Mouse (Mus musculus): ENCODE data around the gene Gatb. TPM values are rescaled to one million over a fixed set of nuclear protein-coding genes. Genes with fewer than 3 reads are reported as not detected.

Gene Gatb
- polyA plus RNA-seq, 1 experiment from 2014 or later: 11.2 TPM

DNA sequence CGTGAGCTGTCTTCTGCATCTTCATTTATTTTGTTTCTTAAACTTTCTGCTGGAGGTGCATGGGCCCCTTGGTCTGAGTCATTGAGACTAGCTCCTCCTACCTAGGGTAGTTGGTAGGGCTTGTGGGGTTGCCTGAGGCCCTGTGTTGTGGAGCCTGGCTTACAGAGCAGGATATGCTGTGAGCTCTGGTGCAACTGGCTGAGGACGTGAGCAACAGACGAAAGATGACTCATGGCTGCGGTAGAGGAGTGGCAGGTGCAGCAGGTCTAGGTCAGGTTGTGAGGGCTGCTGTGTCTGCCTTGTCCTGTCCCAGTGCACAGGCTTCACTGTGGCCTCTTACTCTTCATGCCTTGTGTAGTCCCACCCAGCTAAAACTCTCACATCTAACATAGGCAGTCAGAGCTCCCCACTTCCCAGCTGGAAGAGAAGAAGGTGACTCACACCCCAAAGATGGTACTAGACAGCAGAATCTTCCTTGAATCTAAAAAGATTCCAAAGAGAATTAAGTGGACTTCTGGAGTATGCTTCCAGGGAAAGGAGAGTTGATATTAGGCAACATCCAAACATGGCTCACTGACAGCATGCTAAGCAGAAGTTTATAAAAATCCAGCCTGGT is 56.1 kb downstream of the Gatb start:
- 83% methylated on average over 4 of the region's 4 CpGs for WGBS
- Histone ChIP-seq H3K9me3 (ENCODE audit: control insufficient read depth) (no peaks in the 10 kb centered on the region), H3K27ac (ENCODE audit: low read depth, low read length) (no peak overlapping the region), H3K36me3 (ENCODE audit: control insufficient read depth, insufficient read depth) (no peaks in the 10 kb centered on the region), H3K27me3 (replicated peaks; ENCODE audit: control insufficient read depth, insufficient read depth, low read length) (no peaks in the 10 kb centered on the region), H3K4me3 (ENCODE audit: low read depth, low read length) (no peak overlapping the region), H3K9ac (ENCODE audit: low read depth, low read length) (no peak overlapping the region), H3K4me1 (replicated peaks; ENCODE audit: control insufficient read depth, insufficient read depth, low read length) (no peaks in the 10 kb centered on the region), H3K4me2 (replicated peaks; ENCODE audit: low read depth) (no peak overlapping the region)
- ATAC-seq: no peak
- no peak for TF ChIP-seq CTCF (IDR thresholded peaks at IDR 0.05; ENCODE audit: low read depth)

DNA sequence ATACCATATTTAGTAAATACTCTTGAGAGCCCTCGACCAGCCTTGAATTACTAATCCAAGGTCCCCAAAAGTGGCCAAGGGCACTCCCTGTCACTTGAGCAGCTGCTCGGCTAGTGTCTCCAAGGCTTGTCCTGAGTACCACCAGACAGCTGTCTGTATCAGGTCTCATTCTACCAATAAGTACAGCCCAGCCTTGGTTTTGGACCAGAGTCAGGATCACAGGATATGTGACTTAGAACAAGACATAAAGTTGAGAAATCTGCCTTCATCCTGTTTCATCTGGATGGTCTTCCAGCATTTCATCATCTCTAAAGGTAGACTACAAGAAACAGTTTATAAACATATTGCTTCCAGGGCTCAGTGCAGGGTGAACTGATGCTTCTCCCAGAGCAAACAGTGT is 59.8 kb downstream of the Gatb start:
- 72% methylated on average over 2 of the region's 2 CpGs for whole genome bisulfite sequencing
- Histone ChIP-seq H3K4me3 (ENCODE audit: low read depth, low read length) (no peak overlapping the region), H3K4me2 (replicated peaks; ENCODE audit: low read depth) (no peak overlapping the region), H3K4me1 (replicated peaks; ENCODE audit: control insufficient read depth, insufficient read depth, low read length) (no peaks in the 10 kb centered on the region), H3K27me3 (replicated peaks; ENCODE audit: control insufficient read depth, insufficient read depth, low read length) (no peaks in the 10 kb centered on the region), H3K27ac (ENCODE audit: low read depth, low read length) (no peak overlapping the region), H3K9me3 (ENCODE audit: control insufficient read depth) (no peaks in the 10 kb centered on the region), H3K36me3 (ENCODE audit: control insufficient read depth, insufficient read depth) (no peaks in the 10 kb centered on the region), H3K9ac (ENCODE audit: low read depth, low read length) (no peak overlapping the region)
- ATAC-seq: no peak
- no peak for TF ChIP-seq CTCF (IDR thresholded peaks at IDR 0.05; ENCODE audit: low read depth)

DNA sequence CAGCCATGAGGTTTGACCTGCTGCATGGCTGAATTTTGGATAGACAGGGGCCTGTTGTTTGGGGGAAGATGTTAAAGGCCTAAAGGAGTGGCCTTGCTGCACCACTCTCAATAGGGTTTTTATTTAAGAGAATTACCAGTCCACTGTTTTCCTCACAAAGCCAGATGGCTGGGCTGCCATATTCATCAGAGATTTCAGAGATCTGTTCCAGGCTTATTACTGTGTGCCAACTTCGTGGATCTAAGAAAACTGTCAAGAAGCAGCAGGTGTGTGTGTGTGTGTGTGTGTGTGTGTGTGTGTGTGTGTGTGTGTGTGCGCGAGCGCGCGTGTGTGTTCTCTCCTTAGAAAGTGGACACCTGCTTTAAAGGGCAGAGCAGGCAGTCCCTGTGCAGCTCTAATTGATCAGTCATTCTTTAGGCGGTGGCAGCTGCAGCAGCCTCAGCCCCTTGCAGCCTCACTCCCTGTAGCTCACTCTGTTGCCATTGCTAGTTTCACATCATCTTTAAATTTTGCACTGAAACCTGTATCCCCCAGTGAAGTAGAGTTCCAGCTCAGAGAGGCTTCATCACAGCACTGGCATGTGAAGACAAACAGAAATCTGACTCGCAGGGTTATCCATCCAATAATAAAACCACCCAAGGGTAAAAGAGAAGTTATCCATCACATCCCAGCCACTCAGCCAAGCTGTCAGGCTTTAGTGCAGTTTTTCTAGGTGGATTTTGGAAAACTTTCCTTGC is 60.6 kb downstream of the Gatb start:
- no peak overlapping the region for H3K4me3 ChIP-seq (ENCODE audit: low read depth, low read length)
- H3K4me2 ChIP-seq (replicated peaks; ENCODE audit: low read depth): no peak overlapping the region
- H3K4me1 ChIP-seq (replicated peaks; ENCODE audit: control insufficient read depth, insufficient read depth, low read length): no peaks in the 10 kb centered on the region
- no peaks in the 10 kb centered on the region for H3K9me3 ChIP-seq (ENCODE audit: control insufficient read depth)
- H3K36me3 ChIP-seq (ENCODE audit: control insufficient read depth, insufficient read depth): no peaks in the 10 kb centered on the region
- H3K27me3 ChIP-seq (replicated peaks; ENCODE audit: control insufficient read depth, insufficient read depth, low read length): no peaks in the 10 kb centered on the region
- ATAC-seq: no peak
- no peak for TF ChIP-seq CTCF (IDR thresholded peaks at IDR 0.05; ENCODE audit: low read depth)
- WGBS: 79% methylated on average over 8 of the region's 8 CpGs
- H3K9ac ChIP-seq (ENCODE audit: low read depth, low read length): no peak overlapping the region
- no peak overlapping the region for H3K27ac ChIP-seq (ENCODE audit: low read depth, low read length)

DNA sequence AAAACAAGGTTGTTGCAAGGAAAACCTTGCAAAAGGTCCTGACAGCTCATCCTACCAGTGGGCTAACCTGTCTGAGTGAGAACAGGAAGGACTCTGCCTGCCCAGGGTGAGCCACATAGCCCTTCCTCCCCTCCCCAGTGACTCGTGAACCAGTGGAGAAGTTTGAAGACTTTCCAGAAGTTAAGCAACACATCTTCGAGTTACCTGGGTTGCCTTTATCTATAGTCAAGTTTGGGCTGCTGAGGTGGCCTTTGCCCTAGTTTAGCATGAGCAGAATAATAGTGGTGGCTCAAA is 61.2 kb downstream of the Gatb start:
- Histone ChIP-seq H3K9me3 (ENCODE audit: control insufficient read depth) (no peaks in the 10 kb centered on the region), H3K27me3 (replicated peaks; ENCODE audit: control insufficient read depth, insufficient read depth, low read length) (no peaks in the 10 kb centered on the region), H3K27ac (ENCODE audit: low read depth, low read length) (no peak overlapping the region), H3K4me1 (replicated peaks; ENCODE audit: control insufficient read depth, insufficient read depth, low read length) (no peaks in the 10 kb centered on the region), H3K4me3 (ENCODE audit: low read depth, low read length) (no peak overlapping the region), H3K36me3 (ENCODE audit: control insufficient read depth, insufficient read depth) (no peaks in the 10 kb centered on the region), H3K9ac (ENCODE audit: low read depth, low read length) (no peak overlapping the region), H3K4me2 (replicated peaks; ENCODE audit: low read depth) (no peak overlapping the region)
- TF ChIP-seq CTCF (IDR thresholded peaks at IDR 0.05; ENCODE audit: low read depth): no peak
- ATAC-seq: no peak
- 40% methylated on average over 2 of the region's 2 CpGs for WGBS

DNA sequence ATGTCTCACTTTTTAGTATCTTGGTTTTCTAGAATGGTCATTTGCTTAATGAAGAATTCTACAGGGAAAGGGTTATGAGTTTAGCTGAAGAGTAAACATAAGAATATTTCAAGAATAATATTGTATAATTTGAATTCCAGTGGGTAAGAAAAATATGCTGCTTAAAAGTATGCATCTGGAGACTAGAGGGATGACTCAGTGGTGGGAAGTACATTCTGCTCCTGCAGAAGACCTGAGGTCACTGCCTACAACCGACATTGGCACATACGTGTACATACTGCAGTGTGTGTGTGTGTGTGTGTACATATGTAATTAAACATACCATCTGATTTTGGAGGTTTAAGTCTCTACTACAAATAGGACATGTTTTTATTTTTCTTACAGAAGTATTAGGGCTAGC is 61.7 kb downstream of the Gatb start:
- H3K4me1 ChIP-seq (replicated peaks; ENCODE audit: control insufficient read depth, insufficient read depth, low read length): no peaks in the 10 kb centered on the region
- ATAC-seq: no peak
- H3K36me3 ChIP-seq (ENCODE audit: control insufficient read depth, insufficient read depth): no peaks in the 10 kb centered on the region
- no peak overlapping the region for H3K27ac ChIP-seq (ENCODE audit: low read depth, low read length)
- H3K27me3 ChIP-seq (replicated peaks; ENCODE audit: control insufficient read depth, insufficient read depth, low read length): no peaks in the 10 kb centered on the region
- no peak for TF ChIP-seq CTCF (IDR thresholded peaks at IDR 0.05; ENCODE audit: low read depth)
- WGBS: 56% methylated on average over 2 of the region's 2 CpGs
- H3K9me3 ChIP-seq (ENCODE audit: control insufficient read depth): no peaks in the 10 kb centered on the region
- H3K4me2 ChIP-seq (replicated peaks; ENCODE audit: low read depth): no peak overlapping the region
- no peak overlapping the region for H3K9ac ChIP-seq (ENCODE audit: low read depth, low read length)
- no peak overlapping the region for H3K4me3 ChIP-seq (ENCODE audit: low read depth, low read length)

DNA sequence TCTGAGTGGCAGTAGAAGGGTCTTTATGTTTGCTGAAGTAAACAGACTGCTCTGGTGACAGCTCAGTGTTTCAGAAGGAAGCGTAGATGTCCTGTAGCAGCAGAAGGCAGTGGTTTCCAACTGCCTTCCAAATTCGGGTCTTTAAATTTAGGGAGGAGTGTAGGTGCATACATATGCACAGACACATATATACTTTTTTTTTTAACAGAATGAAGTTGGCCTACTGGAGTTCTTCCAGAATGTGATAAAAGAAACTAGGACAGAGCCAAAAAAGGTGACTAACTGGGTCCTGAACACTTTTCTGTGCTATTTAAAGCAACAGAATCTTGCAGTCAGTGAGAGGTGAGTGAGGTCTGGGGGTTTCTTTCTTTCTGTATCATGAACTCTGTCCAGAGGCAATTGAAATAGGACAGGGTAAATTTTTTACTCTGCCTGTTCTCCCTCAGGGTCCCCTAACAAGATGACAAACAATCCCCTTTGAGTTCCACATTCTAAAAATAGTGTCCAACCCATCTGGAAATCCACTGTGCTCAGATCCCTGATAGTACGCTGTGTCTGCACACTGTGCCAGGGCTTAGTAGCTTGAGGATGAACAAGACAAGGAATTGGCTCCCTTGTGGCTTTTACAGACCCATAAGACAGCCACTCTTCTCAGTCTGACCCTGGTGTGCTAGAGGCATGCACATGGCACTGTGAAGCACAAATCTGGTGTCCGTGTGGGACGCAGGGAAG is 63.0 kb downstream of the Gatb start:
- ATAC-seq: no peak
- no peak overlapping the region for H3K9ac ChIP-seq (ENCODE audit: low read depth, low read length)
- no peaks in the 10 kb centered on the region for H3K36me3 ChIP-seq (ENCODE audit: control insufficient read depth, insufficient read depth)
- H3K27me3 ChIP-seq (replicated peaks; ENCODE audit: control insufficient read depth, insufficient read depth, low read length): no peaks in the 10 kb centered on the region
- no peaks in the 10 kb centered on the region for H3K9me3 ChIP-seq (ENCODE audit: control insufficient read depth)
- H3K4me1 ChIP-seq (replicated peaks; ENCODE audit: control insufficient read depth, insufficient read depth, low read length): no peaks in the 10 kb centered on the region
- TF ChIP-seq CTCF (IDR thresholded peaks at IDR 0.05; ENCODE audit: low read depth): no peak
- H3K27ac ChIP-seq (ENCODE audit: low read depth, low read length): no peak overlapping the region
- no peak overlapping the region for H3K4me3 ChIP-seq (ENCODE audit: low read depth, low read length)
- H3K4me2 ChIP-seq (replicated peaks; ENCODE audit: low read depth): no peak overlapping the region
- WGBS: 84% methylated on average over 5 of the region's 5 CpGs

Measured in intestine, postnatal 0 days (tissue).